Mouse (Mus musculus): ENCODE results near the gene Dhx32.

- TF ChIP-seq CTCF (IDR thresholded peaks at IDR 0.05) (no peak), EP300 (IDR thresholded peaks at IDR 0.05) (no peak)
Measured at GRCm38 (mm10) chr7:133703906-133704305, 78.6 kb downstream of the Dhx32 start.
